Mouse (Mus musculus): ENCODE results near the gene Btbd16. TPM values are rescaled to one million over a fixed set of nuclear protein-coding genes. Genes with fewer than 3 reads are reported as not detected.
A peak's percentile ranks its signal among the peaks of the same experiment; 100 is the strongest.

Btbd16 gene
- polyA plus RNA-seq (2016; fragmentation: Nextera tagmentation; extraction: Ambion mirVana): not detected in 2 replicates

- DNase-seq (ENCODE audit: extremely low spot score, low spot score): no peak
- H3K4me1 ChIP-seq: 0 out of 2 replicates have a peak, but pooled peaks cover 3% of the 10 kb centered on the region
- no peaks in the 10 kb centered on the region for H3K9me3 ChIP-seq
- 66% methylated on average over 9 of the region's 9 CpGs for WGBS
- no peak within 1 kb of the TSS for H3K4me3 ChIP-seq
- no peak within 1 kb of the TSS for H3K27ac ChIP-seq
- no peaks in the 10 kb centered on the region for H3K36me3 ChIP-seq (replicated peaks)
- 0 out of 2 replicates have a peak, but pooled peaks cover 9% of the 10 kb centered on the region for H3K27me3 ChIP-seq (ENCODE audit: poor library complexity, severe bottlenecking)
Measured at GRCm38 (mm10) chr7:130773914-130774630, at the start of gene Btbd16. Gene Btbd16, plus strand, starts transcription at chr7:130774069.

DNA sequence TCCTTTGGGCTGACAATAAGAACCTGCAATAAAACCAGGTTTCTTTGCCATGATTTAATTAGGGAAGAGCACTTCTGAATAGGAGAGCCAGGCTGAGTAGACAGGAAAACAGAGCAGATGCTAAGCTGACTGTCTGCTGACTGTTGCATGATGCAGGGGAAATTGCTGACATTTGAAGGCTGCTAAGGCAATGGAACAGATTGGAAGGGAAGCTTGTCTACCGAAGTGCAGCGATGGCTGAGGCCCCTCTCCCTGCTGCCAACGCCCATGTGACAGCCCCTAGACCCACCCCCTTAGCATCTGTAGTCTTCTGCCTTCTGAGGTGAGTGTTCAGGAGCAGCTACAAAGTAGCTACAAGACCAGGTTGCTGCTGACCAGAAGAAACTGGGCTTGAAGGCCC is 47.7 kb upstream of the Btbd16 start:
- H3K4me1 ChIP-seq: peaks cover 18% of the 10 kb centered on the region
- WGBS: 91% methylated on average over 3 of the region's 3 CpGs
- DNase-seq (ENCODE audit: extremely low spot score, low spot score): no peak
- H3K9me3 ChIP-seq: no peaks in the 10 kb centered on the region
- H3K27ac ChIP-seq: no peak overlapping the region
- no peaks in the 10 kb centered on the region for H3K27me3 ChIP-seq (ENCODE audit: poor library complexity, severe bottlenecking)
- peaks cover 97% of the 10 kb centered on the region for H3K36me3 ChIP-seq (replicated peaks)
- no peak overlapping the region for H3K4me3 ChIP-seq

- peaks cover 97% of the 10 kb centered on the region for H3K36me3 ChIP-seq (replicated peaks)
- H3K27me3 ChIP-seq (ENCODE audit: poor library complexity, severe bottlenecking): no peaks in the 10 kb centered on the region
- no peak overlapping the region for H3K27ac ChIP-seq
- H3K4me3 ChIP-seq: no peak overlapping the region
- H3K9me3 ChIP-seq: no peaks in the 10 kb centered on the region
- 82% methylated on average over 8 of the region's 8 CpGs for WGBS
- DNase-seq (ENCODE audit: extremely low spot score, low spot score): no peak
- peaks cover 18% of the 10 kb centered on the region for H3K4me1 ChIP-seq
Measured at GRCm38 (mm10) chr7:130726724-130727422, 47.0 kb upstream of the Btbd16 start.

GRCm38 (mm10) chr7:130727560-130727959 is 46.3 kb upstream of the Btbd16 start:
- WGBS: 93% methylated on average over 4 of the region's 4 CpGs
- H3K36me3 ChIP-seq (replicated peaks): peaks cover 93% of the 10 kb centered on the region
- H3K4me3 ChIP-seq: no peak overlapping the region
- H3K9me3 ChIP-seq: no peaks in the 10 kb centered on the region
- H3K27ac ChIP-seq: no peak overlapping the region
- H3K4me1 ChIP-seq: peaks cover 18% of the 10 kb centered on the region
- H3K27me3 ChIP-seq (ENCODE audit: poor library complexity, severe bottlenecking): no peaks in the 10 kb centered on the region
- DNase-seq (ENCODE audit: extremely low spot score, low spot score): no peak

GRCm38 (mm10) chr7:130731792-130732191 is 42.1 kb upstream of the Btbd16 start:
- WGBS: 90% methylated on average over 7 of the region's 7 CpGs
- Histone ChIP-seq H3K27me3 (ENCODE audit: poor library complexity, severe bottlenecking) (no peaks in the 10 kb centered on the region), H3K36me3 (replicated peaks) (peaks cover 90% of the 10 kb centered on the region)

GRCm38 (mm10) chr7:130732908-130733307 is 41.0 kb upstream of the Btbd16 start:
- WGBS: 54% methylated on average over 6 of the region's 6 CpGs
- Histone ChIP-seq H3K27me3 (ENCODE audit: poor library complexity, severe bottlenecking) (no peaks in the 10 kb centered on the region), H3K4me3 (no peak overlapping the region), H3K36me3 (replicated peaks) (peaks cover 91% of the 10 kb centered on the region), H3K4me1 (peaks cover 26% of the 10 kb centered on the region), H3K9me3 (no peaks in the 10 kb centered on the region), H3K27ac (peak overlapping the region; percentile 68)
- no peak for DNase-seq (ENCODE audit: extremely low spot score, low spot score)

More at GRCm38 (mm10) chr7:130731792-130732191, 42.1 kb upstream of the Btbd16 start:
- no peaks in the 10 kb centered on the region for H3K9me3 ChIP-seq
- no peak for DNase-seq (ENCODE audit: extremely low spot score, low spot score)
- no peak overlapping the region for H3K4me3 ChIP-seq
- H3K4me1 ChIP-seq: peaks cover 26% of the 10 kb centered on the region
- peak overlapping the region; percentile 46; the same call in 1 of the 2 replicates for H3K27ac ChIP-seq

DNA sequence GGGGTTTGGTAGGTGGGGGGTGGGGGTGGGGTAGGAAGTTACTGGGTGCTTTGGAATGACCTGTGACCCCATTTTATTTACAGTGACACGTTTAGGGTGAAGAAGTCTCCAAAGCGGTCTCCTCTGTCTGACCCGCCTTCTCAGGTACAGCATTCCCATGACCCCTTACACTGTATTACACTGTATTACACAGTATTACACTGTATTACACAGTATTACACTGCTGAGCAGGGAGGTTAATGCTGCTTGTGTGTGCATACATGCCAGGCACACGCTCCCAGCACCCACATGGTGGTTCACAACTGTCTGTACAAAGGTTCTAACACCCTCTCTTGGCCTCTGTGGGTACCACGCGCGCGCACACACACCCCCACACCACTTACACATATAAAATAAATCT is 40.4 kb upstream of the Btbd16 start:
- H3K4me3 ChIP-seq: no peak overlapping the region
- H3K27ac ChIP-seq: peak overlapping the region; percentile 68
- H3K36me3 ChIP-seq (replicated peaks): peaks cover 91% of the 10 kb centered on the region
- H3K27me3 ChIP-seq (ENCODE audit: poor library complexity, severe bottlenecking): no peaks in the 10 kb centered on the region
- 92% methylated on average over 8 of the region's 8 CpGs for WGBS
- H3K9me3 ChIP-seq: no peaks in the 10 kb centered on the region
- no peak for DNase-seq (ENCODE audit: extremely low spot score, low spot score)
- H3K4me1 ChIP-seq: peaks cover 26% of the 10 kb centered on the region

GRCm38 (mm10) chr7:130734195-130734787 is 39.6 kb upstream of the Btbd16 start:
- Histone ChIP-seq H3K27ac (no peak overlapping the region), H3K4me1 (peaks cover 26% of the 10 kb centered on the region), H3K36me3 (replicated peaks) (peaks cover 91% of the 10 kb centered on the region), H3K9me3 (no peaks in the 10 kb centered on the region), H3K4me3 (no peak overlapping the region), H3K27me3 (ENCODE audit: poor library complexity, severe bottlenecking) (no peaks in the 10 kb centered on the region)
- 92% methylated on average over 2 of the region's 2 CpGs for WGBS
- no peak for DNase-seq (ENCODE audit: extremely low spot score, low spot score)

GRCm38 (mm10) chr7:130741099-130741498 is 32.8 kb upstream of the Btbd16 start:
- 85% methylated on average over 4 of the region's 4 CpGs for WGBS
- Histone ChIP-seq H3K9me3 (no peaks in the 10 kb centered on the region), H3K27me3 (ENCODE audit: poor library complexity, severe bottlenecking) (no peaks in the 10 kb centered on the region), H3K4me1 (no peaks in the 10 kb centered on the region), H3K36me3 (replicated peaks) (peaks cover 100% of the 10 kb centered on the region), H3K27ac (no peak overlapping the region), H3K4me3 (no peak overlapping the region)
- DNase-seq (ENCODE audit: extremely low spot score, low spot score): no peak

DNA sequence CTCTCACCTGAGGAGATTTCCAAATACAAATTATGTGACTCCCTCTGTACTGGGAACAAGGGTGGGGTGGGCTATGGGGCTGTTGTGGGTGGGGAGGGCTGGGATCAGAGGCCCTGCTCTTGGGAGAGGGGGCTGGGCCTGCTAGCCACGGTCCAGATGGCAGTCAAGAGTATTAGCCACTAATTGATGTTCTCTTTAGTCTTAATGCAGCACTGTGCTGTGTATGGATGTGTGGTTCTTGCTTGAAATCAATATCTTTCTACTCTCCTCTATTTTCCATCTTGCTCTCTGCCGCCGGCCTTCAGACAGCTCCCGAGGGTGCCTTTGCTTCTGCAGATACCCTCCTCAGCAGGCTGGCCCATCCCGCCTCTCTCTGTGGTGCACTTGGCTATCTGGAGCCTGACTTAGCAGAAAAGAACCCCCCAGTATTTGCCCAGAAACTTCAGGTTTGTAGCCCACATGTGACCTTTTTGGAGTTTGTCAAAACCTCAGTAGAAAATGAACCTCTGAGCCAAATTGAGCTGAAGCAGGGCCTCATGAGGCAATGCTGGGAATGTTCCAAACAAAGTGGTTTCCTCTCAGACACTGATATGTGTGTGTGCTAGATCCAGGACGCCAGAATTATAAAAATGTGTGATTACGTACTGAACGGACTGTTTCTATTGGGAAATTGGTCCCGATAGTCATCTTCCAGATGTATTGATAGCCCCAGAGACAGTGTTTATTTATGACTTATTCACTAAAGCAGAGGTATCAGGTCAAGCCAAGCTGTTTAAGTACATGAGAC is 30.4 kb upstream of the Btbd16 start:
- H3K27ac ChIP-seq: no peak overlapping the region
- no peak for DNase-seq (ENCODE audit: extremely low spot score, low spot score)
- H3K36me3 ChIP-seq (replicated peaks): peaks cover 100% of the 10 kb centered on the region
- H3K9me3 ChIP-seq: no peaks in the 10 kb centered on the region
- WGBS: 94% methylated on average over 9 of the region's 9 CpGs
- H3K27me3 ChIP-seq (ENCODE audit: poor library complexity, severe bottlenecking): no peaks in the 10 kb centered on the region
- no peaks in the 10 kb centered on the region for H3K4me1 ChIP-seq
- no peak overlapping the region for H3K4me3 ChIP-seq

- WGBS: 92% methylated on average over 4 of the region's 4 CpGs
- no peaks in the 10 kb centered on the region for H3K27me3 ChIP-seq (ENCODE audit: poor library complexity, severe bottlenecking)
- H3K27ac ChIP-seq: no peak overlapping the region
- no peak for DNase-seq (ENCODE audit: extremely low spot score, low spot score)
- peaks cover 30% of the 10 kb centered on the region for H3K4me1 ChIP-seq
- peaks cover 90% of the 10 kb centered on the region for H3K36me3 ChIP-seq (replicated peaks)
- no peak overlapping the region for H3K4me3 ChIP-seq
- H3K9me3 ChIP-seq: no peaks in the 10 kb centered on the region
Measured at GRCm38 (mm10) chr7:130749165-130749564, 24.7 kb upstream of the Btbd16 start.

DNA sequence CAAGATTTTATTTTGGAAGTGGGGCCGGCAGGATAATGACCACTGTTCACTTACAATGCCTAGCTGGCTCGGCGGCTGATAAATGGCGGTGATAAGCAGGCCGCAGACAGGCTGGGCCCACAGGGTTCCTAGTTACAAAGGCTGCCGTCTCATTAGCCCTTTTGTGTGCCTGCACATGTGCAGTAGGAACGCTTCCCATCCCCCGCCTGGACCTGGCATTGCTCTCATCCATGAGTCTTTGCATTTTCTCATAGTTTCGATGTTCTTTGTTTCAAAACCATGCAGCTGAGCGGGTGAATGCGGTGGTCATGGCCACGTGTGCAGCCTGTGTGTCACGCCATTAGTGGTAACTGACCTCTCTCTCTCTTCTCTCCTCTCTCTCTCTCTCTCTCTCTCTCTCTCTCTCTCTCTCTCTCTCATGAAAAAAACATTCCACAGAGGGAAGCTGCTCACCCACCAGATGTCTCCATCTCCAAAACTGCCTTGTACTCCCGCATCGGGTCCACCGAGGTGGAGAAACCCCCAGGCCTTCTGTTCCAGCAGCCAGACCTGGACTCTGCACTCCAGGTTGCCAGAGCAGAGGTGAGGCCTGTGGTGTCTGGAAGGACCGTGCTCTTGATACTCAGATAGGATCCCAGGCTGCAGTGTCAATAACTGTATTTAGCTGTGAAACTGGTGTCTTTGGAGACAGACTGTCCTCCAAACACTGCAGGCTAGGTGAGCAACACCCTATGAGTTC is 22.9 kb upstream of the Btbd16 start:
- Histone ChIP-seq H3K36me3 (replicated peaks) (peaks cover 90% of the 10 kb centered on the region), H3K27ac (peak overlapping the region; percentile 93), H3K4me1 (peaks cover 30% of the 10 kb centered on the region), H3K4me3 (no peak overlapping the region), H3K9me3 (no peaks in the 10 kb centered on the region), H3K27me3 (ENCODE audit: poor library complexity, severe bottlenecking) (no peaks in the 10 kb centered on the region)
- WGBS: 46% methylated on average over 17 of the region's 17 CpGs
- peak; percentile 73 for DNase-seq (ENCODE audit: extremely low spot score, low spot score)

Measured in forebrain, embryonic 10.5 days (tissue).